Mouse (Mus musculus) cortical plate, adult 2 months (tissue): ENCODE measurements at regions not wholly inside any gene's neighbourhood (a gene's known extent, or its start where the extent isn't known, plus 50 kb on each side); places are given as distances from the start of the nearest gene placed in this dataset.

Source experiments
- H3K27ac ChIP-seq: fragments of 200-500 bp; 2 replicates; pipeline ENCODE4 v1.5.1; 2012; ENCODE audit warnings: low read length, control low read depth, inconsistent platforms; ENCODE audit not compliant: insufficient read depth
- H3K4me1 ChIP-seq: fragments of 200-500 bp; 2 replicates; pipeline ENCODE4 v1.6.1; 2011; ENCODE audit warnings: low read length; ENCODE audit not compliant: control insufficient read depth, insufficient read depth
- H3K4me3 ChIP-seq: fragments of 200-500 bp; 2 replicates; pipeline ENCODE4 v1.5.1; 2011; ENCODE audit warnings: mild to moderate bottlenecking, low read length, control low read depth; ENCODE audit not compliant: insufficient read depth
- CTCF ChIP-seq: fragments of 200-500 bp; IDR thresholded peaks from 2 replicates; pipeline ENCODE4 v1.5.1; 2011; ENCODE audit warnings: mild to moderate bottlenecking, control low read depth, low read length; ENCODE audit not compliant: insufficient read depth; ENCODE audit errors: extremely low read depth
- POLR2A ChIP-seq: fragments of 200-500 bp; IDR thresholded peaks from 2 replicates; pipeline ENCODE4 v1.6.1; 2011; ENCODE audit warnings: mild to moderate bottlenecking, low read length, control low read depth; ENCODE audit not compliant: insufficient read depth; ENCODE audit errors: extremely low read depth

DNA sequence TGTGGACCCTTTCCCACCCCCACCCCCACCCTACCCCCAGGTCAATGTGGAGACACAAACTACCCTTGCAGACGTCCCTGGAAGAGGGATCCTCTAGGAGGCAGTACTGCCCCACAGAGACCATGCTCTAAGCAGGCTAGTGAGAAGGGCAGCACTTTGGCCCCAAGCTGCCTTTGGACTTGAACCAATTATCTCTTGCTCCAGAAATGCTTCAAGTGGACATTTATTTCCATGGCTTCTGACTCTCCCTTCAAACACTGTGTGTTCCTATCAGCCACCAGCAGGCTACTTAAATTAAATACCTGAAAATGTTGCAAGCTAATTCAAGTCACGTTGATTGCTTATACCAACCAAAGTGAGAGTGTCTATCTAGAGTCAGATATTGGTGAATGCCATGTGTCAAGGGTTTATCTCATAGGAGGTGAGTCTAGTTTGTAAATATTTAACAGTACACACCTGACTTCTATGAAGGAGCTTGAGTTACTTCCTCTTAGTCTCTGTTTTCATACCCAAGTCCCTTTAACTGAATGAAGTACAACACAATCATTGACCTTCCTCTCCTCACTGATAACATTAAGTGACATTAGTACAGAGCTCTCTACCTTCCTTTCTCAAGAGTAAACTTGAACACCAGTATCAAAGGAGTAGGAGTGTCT is 435.7 kb downstream of the Efnb2 start:
- Histone ChIP-seq H3K4me3 (no peak overlapping the region), H3K27ac (no peak overlapping the region), H3K4me1 (no peaks in the 10 kb centered on the region)
- TF ChIP-seq POLR2A, result no peak
- peak; percentile 33; the same call in 1 of the 2 replicates for TF ChIP-seq CTCF

- no peak overlapping the region for H3K27ac ChIP-seq
- TF ChIP-seq POLR2A, result no peak
- TF ChIP-seq CTCF, result no peak
- H3K4me1 ChIP-seq, result no peaks in the 10 kb centered on the region
- H3K4me3 ChIP-seq, result no peak overlapping the region
Observed at GRCm38 (mm10) chr8:8220395-8221031, 440.5 kb downstream of the Efnb2 start.

DNA sequence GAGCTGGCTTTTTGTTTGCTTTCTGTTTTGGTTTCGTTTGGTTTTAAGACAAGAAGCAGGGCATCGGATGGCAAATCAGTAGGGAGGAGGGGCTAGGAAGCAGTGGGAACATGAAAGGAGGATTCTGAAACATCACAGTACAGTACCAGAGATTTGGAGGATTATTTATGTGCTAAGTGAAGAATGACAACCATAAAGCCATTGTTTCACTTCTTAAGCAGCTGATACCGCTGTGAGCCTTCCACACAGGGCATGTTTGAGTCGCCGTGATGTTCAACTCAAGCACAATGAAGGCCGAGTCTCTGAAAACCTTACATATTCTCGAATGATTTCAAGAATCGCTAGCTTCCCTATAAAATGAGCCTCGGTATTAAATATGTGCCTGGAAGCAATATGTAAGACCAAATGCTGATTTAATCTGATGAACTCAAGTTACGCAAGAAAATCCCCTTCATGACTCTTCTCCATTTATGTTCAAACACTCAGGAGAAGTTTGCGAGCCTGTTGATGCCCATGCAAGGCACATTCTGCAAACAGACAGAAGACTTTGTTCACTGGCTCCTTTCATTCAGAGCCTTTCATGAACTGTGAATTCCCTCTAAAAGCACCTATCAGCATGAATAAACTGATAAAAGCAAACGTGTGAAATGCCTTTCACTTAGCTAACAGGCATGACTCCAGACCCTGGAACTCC is 441.2 kb downstream of the Efnb2 start:
- no peak overlapping the region for H3K4me3 ChIP-seq
- TF ChIP-seq CTCF (no peak), POLR2A (no peak)
- no peak overlapping the region for H3K27ac ChIP-seq
- no peaks in the 10 kb centered on the region for H3K4me1 ChIP-seq

GRCm38 (mm10) chr8:8193036-8193435 is 468.0 kb downstream of the Efnb2 start:
- Histone ChIP-seq H3K27ac (no peak overlapping the region), H3K4me3 (no peak overlapping the region), H3K4me1 (no peaks in the 10 kb centered on the region)
- no peak for TF ChIP-seq POLR2A
- TF ChIP-seq CTCF, result no peak

- no peak overlapping the region for H3K4me3 ChIP-seq
- H3K4me1 ChIP-seq, result no peaks in the 10 kb centered on the region
- TF ChIP-seq POLR2A, result no peak
- no peak overlapping the region for H3K27ac ChIP-seq
Observed at GRCm38 (mm10) chr8:8186046-8186445, 475.0 kb downstream of the Efnb2 start.

DNA sequence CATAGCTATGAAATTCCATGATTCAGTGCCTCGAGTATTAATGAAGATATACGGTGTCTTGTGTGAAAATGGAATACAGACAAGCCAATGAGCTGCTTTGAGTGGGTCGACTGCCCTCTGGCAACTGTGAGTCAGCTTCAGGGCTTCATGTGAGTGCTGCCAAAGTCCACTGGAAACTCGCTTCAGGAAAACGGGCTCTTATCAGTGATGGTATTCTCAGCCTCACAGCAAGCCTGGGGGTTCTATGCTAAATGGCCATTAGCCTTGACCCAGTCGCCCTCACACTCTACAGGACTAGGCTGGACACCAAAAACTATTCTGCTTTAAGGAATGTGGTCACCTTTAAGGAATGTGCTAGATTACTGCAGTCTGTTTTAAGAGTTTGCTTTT is 477.8 kb downstream of the Efnb2 start:
- H3K27ac ChIP-seq, result no peak overlapping the region
- H3K4me3 ChIP-seq, result no peak overlapping the region
- no peaks in the 10 kb centered on the region for H3K4me1 ChIP-seq
- no peak for TF ChIP-seq CTCF
- TF ChIP-seq POLR2A, result no peak

GRCm38 (mm10) chr8:8182616-8183232 is 478.3 kb downstream of the Efnb2 start:
- TF ChIP-seq POLR2A (no peak), CTCF (no peak)
- no peak overlapping the region for H3K4me3 ChIP-seq
- H3K27ac ChIP-seq, result no peak overlapping the region
- H3K4me1 ChIP-seq, result no peaks in the 10 kb centered on the region

DNA sequence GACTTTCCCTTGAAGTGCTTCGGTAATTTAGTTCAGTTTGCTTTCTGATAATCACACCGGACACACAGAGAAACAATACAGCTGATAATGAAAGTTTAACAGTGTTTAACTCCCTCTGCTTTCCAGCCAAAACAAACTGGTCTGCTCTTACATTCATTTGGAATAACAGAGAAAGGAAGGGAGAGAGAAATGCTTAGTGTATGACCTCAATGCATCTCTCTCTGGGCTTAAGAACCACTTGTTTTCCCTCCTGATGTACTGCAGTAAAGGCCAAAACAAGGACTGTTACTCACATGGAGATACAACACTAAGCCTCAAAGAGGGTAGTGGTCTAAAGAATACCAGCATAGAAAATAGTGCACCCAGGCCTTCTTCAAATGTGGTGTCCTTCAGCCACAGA is 478.9 kb downstream of the Efnb2 start:
- Histone ChIP-seq H3K27ac (no peak overlapping the region), H3K4me1 (no peaks in the 10 kb centered on the region), H3K4me3 (no peak overlapping the region)
- TF ChIP-seq POLR2A (no peak), CTCF (no peak)

DNA sequence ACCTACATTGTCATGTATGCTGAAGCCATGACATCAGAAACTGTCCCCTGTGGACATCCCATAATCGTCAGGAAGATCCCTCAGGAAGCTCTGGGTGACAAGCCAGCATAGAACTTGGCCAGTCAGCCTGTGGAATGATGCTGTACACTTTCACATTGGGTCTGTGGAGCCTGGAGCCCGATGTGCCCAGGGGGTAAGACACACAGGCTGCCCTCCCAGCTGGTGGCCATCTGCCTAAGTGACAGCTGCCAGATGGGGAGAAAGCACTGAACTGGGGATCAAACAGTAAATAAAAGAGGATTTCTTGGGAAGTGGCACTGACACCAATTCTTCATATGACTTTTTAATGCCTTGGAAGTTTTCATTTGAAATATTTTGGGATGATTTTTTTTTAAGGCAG is 486.8 kb downstream of the Efnb2 start:
- Histone ChIP-seq H3K4me1 (no peaks in the 10 kb centered on the region), H3K4me3 (no peak overlapping the region), H3K27ac (no peak overlapping the region)
- TF ChIP-seq CTCF (no peak), POLR2A (no peak)
